Mouse (Mus musculus) heart, adult 2 months (tissue): ENCODE measurements around the gene 4930539E08Rik.

Experiments
- CTCF ChIP-seq: fragments of 200-600 bp; IDR thresholded peaks from 2 replicates; pipeline ENCODE4 v1.8.1; 2022; ENCODE audit warnings: antibody characterized with exemption, mild to moderate bottlenecking, moderate library complexity
- EP300 ChIP-seq: fragments of 200-500 bp; IDR thresholded peaks from 2 replicates; pipeline ENCODE4 v1.6.1; 2011; ENCODE audit warnings: low read depth, low read length, control low read depth; ENCODE audit not compliant: insufficient read depth

GRCm38 (mm10) chr17:28874825-28875224, 40.3 kb downstream of the 4930539E08Rik start:
- no peak for TF ChIP-seq CTCF
- no peak for TF ChIP-seq EP300
